Mouse (Mus musculus): Measurements from ENCODE around the gene Nubp2. TPM values are rescaled to one million over a fixed set of nuclear protein-coding genes. Genes with fewer than 3 reads are reported as not detected.

Gene Nubp2
- polyA plus RNA-seq, 1 experiment from 2014 or later: 28.6 TPM

DNA sequence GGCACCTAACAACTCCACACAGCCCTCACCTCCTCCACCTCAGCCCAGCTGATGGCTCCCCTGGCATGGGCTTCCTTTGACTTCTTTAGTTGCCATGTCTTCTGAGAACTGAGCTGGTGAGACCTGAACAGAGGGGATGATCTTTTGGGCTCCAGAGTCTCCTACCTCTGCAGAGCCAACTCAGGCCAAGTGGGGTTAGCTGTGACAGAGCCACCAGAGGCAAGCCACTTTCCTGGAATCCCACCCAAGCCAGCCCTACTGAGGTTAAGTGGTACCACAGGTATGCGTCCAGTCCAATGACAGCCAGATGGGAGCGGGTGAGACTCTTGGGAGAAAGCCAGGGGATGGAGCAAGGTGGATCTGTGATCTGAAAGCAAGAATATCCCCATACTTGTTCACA lies 7.1 kb upstream of the Nubp2 start:
- no peak for ATAC-seq (replicated peaks; ENCODE audit: insufficient number of reproducible peaks, insufficient read depth, low FRiP score, low read depth)

DNA sequence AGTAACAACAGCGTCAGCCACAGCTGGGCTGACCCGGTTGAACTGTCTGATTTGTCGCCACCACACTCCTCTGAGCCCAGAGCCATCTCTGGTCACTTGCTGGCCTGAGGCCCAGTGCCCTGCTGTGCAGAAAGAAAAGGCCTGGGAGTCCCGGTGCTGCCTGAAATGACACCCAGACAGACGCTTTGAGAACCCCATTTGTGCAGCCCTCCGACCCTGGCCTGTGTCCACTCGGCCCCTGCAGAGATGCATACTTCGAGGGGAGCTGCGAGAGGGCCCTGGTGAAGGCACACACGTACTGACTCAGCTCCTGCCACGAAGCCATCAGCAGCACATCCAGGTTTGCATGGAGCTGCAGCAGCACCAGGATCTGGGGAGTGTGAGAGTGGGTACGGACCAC lies 6.6 kb upstream of the Nubp2 start:
- ATAC-seq (replicated peaks; ENCODE audit: insufficient number of reproducible peaks, insufficient read depth, low FRiP score, low read depth): no peak
- H3K27ac ChIP-seq: no peak overlapping the region
- no peak overlapping the region for H3K9ac ChIP-seq
- no peaks in the 10 kb centered on the region for H3K27me3 ChIP-seq
- 91% methylated on average over 12 of the region's 12 CpGs for WGBS
- H3K4me3 ChIP-seq: no peak overlapping the region
- H3K9me3 ChIP-seq (replicated peaks): no peaks in the 10 kb centered on the region
- H3K36me3 ChIP-seq: peaks cover 38% of the 10 kb centered on the region
- H3K4me1 ChIP-seq (replicated peaks): peaks cover 39% of the 10 kb centered on the region
- no peak overlapping the region for H3K4me2 ChIP-seq

More for the DNA sequence above, 7.1 kb upstream of the Nubp2 start:
- H3K4me2 ChIP-seq: no peak overlapping the region
- H3K9me3 ChIP-seq (replicated peaks): no peaks in the 10 kb centered on the region
- H3K9ac ChIP-seq: no peak overlapping the region
- 95% methylated on average over 2 of the region's 2 CpGs for WGBS
- peaks cover 39% of the 10 kb centered on the region for H3K4me1 ChIP-seq (replicated peaks)
- H3K27me3 ChIP-seq: no peaks in the 10 kb centered on the region
- H3K36me3 ChIP-seq: peaks cover 43% of the 10 kb centered on the region
- H3K4me3 ChIP-seq: peak overlapping the region; percentile 81; the same call in 1 of the 2 replicates
- H3K27ac ChIP-seq: no peak overlapping the region

DNA sequence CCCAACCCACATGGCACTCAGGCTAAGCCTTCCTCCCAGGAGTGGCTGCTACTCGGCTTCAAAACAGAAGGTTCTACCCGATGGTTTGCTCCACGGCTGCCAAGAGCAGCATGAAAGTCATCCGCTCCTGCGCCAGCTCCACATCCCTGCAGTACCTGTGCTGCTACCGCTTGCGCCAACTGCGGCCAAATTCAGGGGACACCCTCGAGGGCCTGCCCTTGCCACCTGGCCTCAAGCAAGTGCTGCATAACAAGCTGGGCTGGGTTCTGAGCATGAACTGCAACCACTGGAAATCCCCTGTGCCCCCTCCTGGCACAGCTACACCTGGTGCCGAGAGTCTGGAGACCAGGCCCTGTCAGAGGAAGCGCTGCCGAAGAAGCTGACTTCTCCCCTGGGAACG lies 5.2 kb upstream of the Nubp2 start:
- no peak overlapping the region for H3K4me3 ChIP-seq
- H3K4me2 ChIP-seq: no peak overlapping the region
- peaks cover 33% of the 10 kb centered on the region for H3K36me3 ChIP-seq
- H3K27me3 ChIP-seq: no peaks in the 10 kb centered on the region
- peaks cover 32% of the 10 kb centered on the region for H3K4me1 ChIP-seq (replicated peaks)
- 91% methylated on average over 13 of the region's 13 CpGs for WGBS
- no peak overlapping the region for H3K9ac ChIP-seq
- no peak for ATAC-seq (replicated peaks; ENCODE audit: insufficient number of reproducible peaks, insufficient read depth, low FRiP score, low read depth)
- no peaks in the 10 kb centered on the region for H3K9me3 ChIP-seq (replicated peaks)
- H3K27ac ChIP-seq: no peak overlapping the region

DNA sequence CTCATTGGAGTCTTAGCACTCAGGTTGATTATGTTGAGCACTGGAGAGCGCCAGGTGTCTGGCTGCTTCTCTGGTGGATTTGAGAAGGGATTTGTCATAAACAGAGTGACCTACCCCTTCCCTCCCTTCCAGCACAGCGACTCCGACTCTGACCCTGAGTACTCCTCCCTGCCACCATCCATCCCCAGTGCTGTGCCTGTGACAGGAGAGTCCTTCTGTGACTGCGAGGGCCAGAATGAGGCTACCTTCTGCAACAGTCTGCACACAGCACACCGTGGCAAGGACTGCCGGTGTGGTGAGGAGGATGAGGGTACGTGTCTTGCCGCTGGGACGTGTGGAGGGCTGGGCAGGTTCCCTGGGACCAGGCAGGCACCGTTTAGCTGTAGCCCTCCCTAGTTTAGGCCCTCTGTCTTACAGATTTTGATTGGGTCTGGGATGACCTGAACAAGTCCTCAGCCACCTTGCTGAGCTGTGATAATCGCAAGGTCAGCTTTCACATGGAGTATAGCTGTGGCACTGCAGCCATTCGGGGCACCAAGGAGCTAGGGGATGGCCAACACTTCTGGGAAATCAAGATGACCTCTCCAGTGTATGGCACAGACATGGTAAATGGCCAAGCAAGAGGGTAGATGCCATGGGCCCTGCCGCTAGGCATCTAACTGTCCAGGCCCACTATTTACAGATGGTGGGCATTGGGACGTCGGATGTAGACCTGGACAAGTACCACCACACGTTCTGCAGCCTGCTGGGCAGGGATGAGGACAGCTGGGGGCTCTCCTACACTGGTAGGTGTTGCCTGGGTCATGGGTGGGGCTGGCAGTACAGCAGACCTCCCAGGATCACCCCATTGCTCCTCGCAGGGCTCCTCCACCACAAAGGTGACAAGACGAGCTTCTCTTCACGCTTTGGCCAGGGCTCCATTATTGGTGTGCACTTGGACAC lies 4.3 kb upstream of the Nubp2 start:
- H3K27ac ChIP-seq: no peak overlapping the region
- WGBS: 86% methylated on average over 19 of the region's 19 CpGs
- H3K4me2 ChIP-seq: no peak overlapping the region
- H3K4me3 ChIP-seq: no peak overlapping the region
- no peak overlapping the region for H3K9ac ChIP-seq
- ATAC-seq (replicated peaks; ENCODE audit: insufficient number of reproducible peaks, insufficient read depth, low FRiP score, low read depth): no peak
- H3K4me1 ChIP-seq (replicated peaks): peaks cover 29% of the 10 kb centered on the region
- no peaks in the 10 kb centered on the region for H3K27me3 ChIP-seq
- peaks cover 33% of the 10 kb centered on the region for H3K36me3 ChIP-seq
- H3K9me3 ChIP-seq (replicated peaks): no peaks in the 10 kb centered on the region

DNA sequence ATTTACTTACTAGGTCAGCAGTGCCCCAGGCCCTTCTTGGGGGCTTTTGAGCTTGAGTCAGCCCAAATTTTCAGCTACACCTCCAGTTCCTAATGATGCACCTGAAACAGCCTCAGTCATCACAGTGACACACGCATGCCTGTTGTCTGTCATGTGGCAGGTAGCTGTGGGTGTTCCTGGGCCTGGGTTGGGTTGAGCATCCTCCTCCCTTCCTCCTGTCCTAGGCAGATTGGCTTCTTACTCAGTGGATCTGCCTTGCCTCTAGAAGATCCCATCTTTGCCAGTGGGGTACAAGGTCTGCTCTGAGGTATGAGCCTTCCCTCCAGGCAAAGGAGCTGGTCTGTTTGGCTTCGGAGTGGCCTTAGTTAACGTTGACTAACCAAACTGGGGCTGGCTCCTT lies 2.7 kb upstream of the Nubp2 start:
- Histone ChIP-seq H3K4me2 (no peak overlapping the region), H3K9me3 (replicated peaks) (no peaks in the 10 kb centered on the region), H3K9ac (no peak overlapping the region), H3K27ac (no peak overlapping the region), H3K4me1 (replicated peaks) (peaks cover 27% of the 10 kb centered on the region), H3K27me3 (no peaks in the 10 kb centered on the region), H3K36me3 (peaks cover 33% of the 10 kb centered on the region), H3K4me3 (no peak overlapping the region)
- 95% methylated on average over 3 of the region's 3 CpGs for WGBS
- ATAC-seq (replicated peaks; ENCODE audit: insufficient number of reproducible peaks, insufficient read depth, low FRiP score, low read depth): no peak

DNA sequence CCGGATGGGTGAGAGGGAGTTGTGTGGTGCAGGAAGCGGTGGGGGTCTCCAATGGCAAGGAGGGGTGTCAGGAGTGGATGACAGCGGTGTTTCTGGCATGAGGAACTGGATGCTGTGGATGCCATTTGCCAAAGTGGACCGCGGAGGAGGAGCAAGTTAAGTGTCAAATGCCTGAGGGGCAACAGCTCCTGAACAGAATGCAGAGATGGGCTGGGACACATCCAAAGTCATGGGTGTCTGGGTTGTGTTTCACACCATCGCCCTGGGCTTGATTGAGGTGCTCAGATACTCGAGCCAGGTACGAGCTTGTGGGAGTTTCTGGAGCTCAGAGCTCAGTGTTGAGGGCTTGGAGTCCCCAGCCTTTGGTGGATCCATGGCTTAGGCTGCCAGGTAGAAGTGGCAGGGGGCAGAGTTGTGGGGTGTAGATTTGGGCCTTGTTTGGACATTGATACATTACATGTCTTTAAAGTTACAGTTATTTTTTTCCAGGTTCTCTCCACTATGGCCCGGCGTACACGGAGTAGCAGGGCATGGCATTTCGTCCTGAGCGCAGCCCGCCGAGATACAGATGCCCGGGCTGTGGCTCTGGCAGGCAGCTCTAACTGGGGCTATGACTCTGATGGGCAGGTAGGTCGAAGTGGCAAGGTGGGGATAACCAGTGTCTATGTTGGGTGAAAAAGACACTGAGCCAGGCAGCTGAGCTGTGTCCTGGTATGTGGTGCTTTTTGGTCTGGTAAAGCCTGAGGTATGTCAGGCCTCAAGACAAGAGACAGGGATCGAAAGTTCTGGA lies 1.3 kb upstream of the Nubp2 start:
- no peaks in the 10 kb centered on the region for H3K27me3 ChIP-seq
- H3K9me3 ChIP-seq (replicated peaks): no peaks in the 10 kb centered on the region
- peaks cover 23% of the 10 kb centered on the region for H3K4me1 ChIP-seq (replicated peaks)
- H3K27ac ChIP-seq: peak overlapping the region; percentile 81
- peak overlapping the region; percentile 88 for H3K9ac ChIP-seq
- no peak for ATAC-seq (replicated peaks; ENCODE audit: insufficient number of reproducible peaks, insufficient read depth, low FRiP score, low read depth)
- H3K36me3 ChIP-seq: peaks cover 35% of the 10 kb centered on the region
- WGBS: 53% methylated on average over 18 of the region's 18 CpGs
- peak overlapping the region; percentile 92 for H3K4me2 ChIP-seq
- peak overlapping the region; percentile 94 for H3K4me3 ChIP-seq

DNA sequence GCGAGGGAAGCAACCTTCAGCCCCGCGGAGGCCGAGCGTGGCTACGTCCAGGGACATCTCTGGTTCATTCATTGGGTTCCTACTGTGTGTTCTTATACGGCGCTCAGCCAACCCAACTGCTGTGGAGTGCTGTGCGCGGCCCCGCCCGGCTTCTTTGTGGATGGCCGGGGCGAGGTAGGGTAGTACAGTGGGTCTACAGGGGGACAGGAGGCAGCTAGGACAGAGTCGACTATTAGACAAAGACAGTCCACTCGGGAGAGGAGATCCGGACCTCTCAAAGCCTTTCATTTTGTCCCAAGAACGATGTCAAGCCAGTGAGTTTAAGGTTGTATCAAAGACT lies 753 bp upstream of the Nubp2 start:
- 0 out of 2 replicates have a peak, but pooled peaks have one; percentile 3 for ATAC-seq (replicated peaks; ENCODE audit: insufficient number of reproducible peaks, insufficient read depth, low FRiP score, low read depth)
- peaks cover 23% of the 10 kb centered on the region for H3K4me1 ChIP-seq (replicated peaks)
- peak overlapping the region; percentile 94 for H3K4me3 ChIP-seq
- peaks cover 31% of the 10 kb centered on the region for H3K36me3 ChIP-seq
- no peaks in the 10 kb centered on the region for H3K9me3 ChIP-seq (replicated peaks)
- peak overlapping the region; percentile 88 for H3K9ac ChIP-seq
- H3K27ac ChIP-seq: peak overlapping the region; percentile 81
- no peaks in the 10 kb centered on the region for H3K27me3 ChIP-seq
- under 1% methylated on average over 18 of the region's 18 CpGs for WGBS
- H3K4me2 ChIP-seq: peak overlapping the region; percentile 92

GRCm38 (mm10) chr17:24885356-24886133 lies 604 bp downstream of the Nubp2 start:
- no peak for ATAC-seq (replicated peaks; ENCODE audit: insufficient number of reproducible peaks, insufficient read depth, low FRiP score, low read depth)
- peak overlapping the region; percentile 73 for H3K9ac ChIP-seq
- H3K4me1 ChIP-seq (replicated peaks): peaks cover 23% of the 10 kb centered on the region
- H3K4me3 ChIP-seq: peak overlapping the region; percentile 94
- WGBS: 22% methylated on average over 22 of the region's 22 CpGs
- peaks cover 17% of the 10 kb centered on the region for H3K36me3 ChIP-seq
- no peaks in the 10 kb centered on the region for H3K9me3 ChIP-seq (replicated peaks)
- H3K4me2 ChIP-seq: peak overlapping the region; percentile 94
- no peaks in the 10 kb centered on the region for H3K27me3 ChIP-seq
- no peak overlapping the region for H3K27ac ChIP-seq

GRCm38 (mm10) chr17:24884391-24884790 lies 1.8 kb downstream of the Nubp2 start:
- H3K4me1 ChIP-seq (replicated peaks): peaks cover 23% of the 10 kb centered on the region
- no peaks in the 10 kb centered on the region for H3K27me3 ChIP-seq
- peaks cover 12% of the 10 kb centered on the region; the same call in 1 of the 2 replicates for H3K36me3 ChIP-seq
- no peak overlapping the region for H3K4me2 ChIP-seq
- 78% methylated on average over 6 of the region's 6 CpGs for WGBS
- no peaks in the 10 kb centered on the region for H3K9me3 ChIP-seq (replicated peaks)
- no peak overlapping the region for H3K27ac ChIP-seq
- no peak for ATAC-seq (replicated peaks; ENCODE audit: insufficient number of reproducible peaks, insufficient read depth, low FRiP score, low read depth)
- H3K4me3 ChIP-seq: no peak overlapping the region
- H3K9ac ChIP-seq: no peak overlapping the region

- no peaks in the 10 kb centered on the region for H3K27me3 ChIP-seq
- peaks cover 12% of the 10 kb centered on the region; the same call in 1 of the 2 replicates for H3K36me3 ChIP-seq
- no peaks in the 10 kb centered on the region for H3K9me3 ChIP-seq (replicated peaks)
- no peak overlapping the region for H3K9ac ChIP-seq
- no peak overlapping the region for H3K4me2 ChIP-seq
- 46% methylated on average over 7 of the region's 7 CpGs for WGBS
- no peak overlapping the region for H3K27ac ChIP-seq
- H3K4me3 ChIP-seq: no peak overlapping the region
- no peak for ATAC-seq (replicated peaks; ENCODE audit: insufficient number of reproducible peaks, insufficient read depth, low FRiP score, low read depth)
- H3K4me1 ChIP-seq (replicated peaks): peaks cover 11% of the 10 kb centered on the region
Measured at GRCm38 (mm10) chr17:24881738-24882440, 4.3 kb downstream of the Nubp2 start.
